Mouse (Mus musculus) Muller cell, postnatal 12 days (primary cell): ENCODE results near the gene Arhgef10l.

ENCODE experiments used
- DNase-seq: peaks from one replicate; pipeline ENCODE4 v3.0.0-alpha.2; 2015; ENCODE audit errors: inconsistent ontology term

Arhgef10l gene

GRCm38 (mm10) chr4:140657681-140658575 lies 7.9 kb downstream of the Arhgef10l start:
- DNase-seq: peak; percentile 97

- peak; percentile 96 for DNase-seq
Observed at GRCm38 (mm10) chr4:140656529-140656928, 9.3 kb downstream of the Arhgef10l start.

GRCm38 (mm10) chr4:140654798-140655197 lies 11.0 kb downstream of the Arhgef10l start:
- no peak for DNase-seq

- DNase-seq: peak; percentile 74
Observed at GRCm38 (mm10) chr4:140653835-140654583, 11.8 kb downstream of the Arhgef10l start.

- no peak for DNase-seq
Observed at GRCm38 (mm10) chr4:140649731-140650130, 16.1 kb downstream of the Arhgef10l start.

- DNase-seq: peak; percentile 53
Observed at GRCm38 (mm10) chr4:140649207-140649591, 16.6 kb downstream of the Arhgef10l start.

GRCm38 (mm10) chr4:140648443-140649206 lies 17.2 kb downstream of the Arhgef10l start:
- DNase-seq: peak; percentile 74

GRCm38 (mm10) chr4:140647711-140648421 lies 17.9 kb downstream of the Arhgef10l start:
- DNase-seq: peak; percentile 76

GRCm38 (mm10) chr4:140645638-140646037 lies 20.2 kb downstream of the Arhgef10l start:
- DNase-seq: no peak

GRCm38 (mm10) chr4:140644701-140645100 lies 21.1 kb downstream of the Arhgef10l start:
- no peak for DNase-seq

GRCm38 (mm10) chr4:140644276-140644675 lies 21.5 kb downstream of the Arhgef10l start:
- no peak for DNase-seq

- DNase-seq: no peak
Observed at GRCm38 (mm10) chr4:140642378-140642777, 23.4 kb downstream of the Arhgef10l start.

GRCm38 (mm10) chr4:140641414-140641918 lies 24.3 kb downstream of the Arhgef10l start:
- peak; percentile 81 for DNase-seq

- DNase-seq: no peak
Observed at GRCm38 (mm10) chr4:140640668-140641067, 25.1 kb downstream of the Arhgef10l start.

- DNase-seq: no peak
Observed at GRCm38 (mm10) chr4:140640242-140640523, 25.6 kb downstream of the Arhgef10l start.

- no peak for DNase-seq
Observed at GRCm38 (mm10) chr4:140639431-140640241, 26.2 kb downstream of the Arhgef10l start.

- DNase-seq: no peak
Observed at GRCm38 (mm10) chr4:140638591-140638990, 27.2 kb downstream of the Arhgef10l start.

- DNase-seq: no peak
Observed at GRCm38 (mm10) chr4:140637269-140637668, 28.5 kb downstream of the Arhgef10l start.

GRCm38 (mm10) chr4:140636312-140636996 lies 29.4 kb downstream of the Arhgef10l start:
- peak; percentile 71 for DNase-seq
